Mouse (Mus musculus): ENCODE results near the gene Rasal2.

DNA sequence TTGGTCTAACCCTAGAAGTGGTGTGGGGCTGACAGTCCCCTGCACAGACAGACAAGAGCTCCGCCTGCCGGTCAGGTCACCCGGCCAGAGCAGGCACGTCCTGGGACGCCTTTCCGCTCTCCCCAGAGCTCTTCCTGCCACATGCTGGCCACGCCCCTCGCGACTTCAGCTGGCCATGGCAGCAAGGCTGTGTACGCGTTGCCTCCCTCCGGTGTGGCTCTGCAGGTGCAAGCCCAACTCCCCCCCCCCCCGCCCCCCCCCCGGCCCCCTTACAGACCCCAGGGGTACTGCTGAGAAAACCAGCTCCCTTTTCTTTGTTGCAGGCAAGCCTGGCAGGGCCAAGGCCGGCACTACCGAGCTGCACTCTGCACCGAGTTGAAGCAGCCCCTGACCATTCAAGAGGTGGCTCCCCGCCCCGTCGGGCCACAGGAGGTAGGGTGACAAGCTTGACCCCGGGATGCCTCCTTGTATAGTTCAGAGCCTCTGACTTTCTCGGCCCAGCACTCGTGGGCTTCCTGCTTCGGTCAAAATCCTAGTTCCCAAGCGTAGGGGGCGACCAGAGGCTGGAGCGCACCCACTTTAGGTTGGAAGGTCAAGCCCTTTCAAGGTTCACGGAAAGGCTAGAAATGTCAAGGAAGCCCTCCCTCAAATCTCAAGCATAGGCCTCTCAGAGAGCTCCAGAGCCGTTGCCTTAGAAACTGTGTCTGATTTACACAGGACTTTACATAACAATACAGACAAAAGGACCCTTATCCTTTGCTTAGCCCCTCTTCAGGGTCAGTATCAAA is 46.2 kb upstream of the Rasal2 start, which contains the start of gene Cryzl2:
- TF ChIP-seq CTCF (IDR thresholded peaks at IDR 0.05; ENCODE audit: control insufficient read depth, insufficient read depth, insufficient replicate concordance, low read depth, low read length), result peak; percentile 66; the same call in 1 of the 2 replicates
- TF ChIP-seq POLR2A (IDR thresholded peaks at IDR 0.05; ENCODE audit: control insufficient read depth, low read depth, low read length), result peak; percentile 20; the same call in 1 of the 2 replicates
